Mouse (Mus musculus) brain, embryonic 14.5 days (tissue): ENCODE data around the gene Atp6v1c2.

Experiments
- CTCF ChIP-seq: fragments of 200-500 bp; IDR thresholded peaks from 2 replicates; pipeline ENCODE4 v1.5.1; 2012; ENCODE audit warnings: inconsistent platforms, mild to moderate bottlenecking, moderate library complexity, borderline replicate concordance; ENCODE audit not compliant: insufficient read depth, insufficient read length; ENCODE audit errors: extremely low read depth
- POLR2A ChIP-seq: fragments of 200-500 bp; IDR thresholded peaks from 2 replicates; pipeline ENCODE4 v1.6.1; 2012; ENCODE audit warnings: mild to moderate bottlenecking, inconsistent platforms, borderline replicate concordance; ENCODE audit not compliant: poor library complexity, insufficient read depth, insufficient read length, severe bottlenecking; ENCODE audit errors: extremely low read depth

DNA sequence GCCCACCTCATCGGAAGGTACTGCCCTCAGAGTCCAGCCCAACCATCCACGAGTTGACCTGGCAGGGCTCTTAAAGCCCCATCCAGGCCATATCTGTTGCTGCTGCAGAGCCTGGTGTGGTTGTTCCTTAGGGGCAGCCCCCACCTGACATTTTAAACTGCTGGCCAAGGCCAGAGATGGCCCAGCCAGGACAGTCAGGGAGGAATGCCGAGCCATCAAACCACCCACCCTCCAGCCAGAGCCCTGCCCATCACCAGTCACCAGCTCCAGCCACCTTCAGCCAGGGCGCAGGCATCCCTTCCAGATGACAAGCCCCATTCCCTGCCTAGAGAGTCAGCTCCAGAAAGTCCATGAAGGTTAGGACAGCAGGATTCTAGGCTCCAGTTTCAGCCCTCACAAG is 40.7 kb downstream of the Atp6v1c2 start:
- TF ChIP-seq CTCF (no peak), POLR2A (no peak)
